Mouse (Mus musculus): ENCODE results near the gene Defb5. TPM values are rescaled to one million over a fixed set of nuclear protein-coding genes. Genes with fewer than 3 reads are reported as not detected.
"Not testable (repeated sequence)": the region's sequence is repeated elsewhere in the genome, so short reads cannot be mapped to it uniquely, and the experiment has no call there.

Defb5 gene
- not detected in 2 replicates for polyA plus RNA-seq (2012; rRNA removed)

DNA sequence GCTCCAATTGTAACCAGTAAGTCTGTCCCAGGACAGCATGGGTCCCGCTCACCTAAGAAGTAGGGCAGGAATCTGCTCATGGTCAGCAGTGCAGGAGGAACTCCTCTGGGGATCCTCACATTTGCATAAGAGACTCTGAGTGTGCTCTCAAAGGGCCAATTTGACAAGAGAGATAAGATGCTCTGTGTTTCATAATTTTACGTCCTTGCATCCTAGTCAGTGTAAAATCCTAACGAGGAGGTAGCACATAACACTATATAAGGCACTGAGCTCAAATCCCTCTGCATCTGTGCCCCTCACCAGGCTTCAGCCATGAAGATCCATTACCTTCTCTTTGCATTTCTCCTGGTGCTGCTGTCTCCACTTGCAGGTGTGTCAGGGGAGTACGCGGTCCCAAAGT lies at the start of gene Defb5:
Defb5 (plus strand) TSS at position 301 of the 400 bp plus-strand sequence.
- Histone ChIP-seq H3K27ac (ENCODE audit: insufficient read depth, low read depth, low read length) (no peak within 1 kb of the TSS), H3K36me3 (ENCODE audit: control insufficient read depth, insufficient read depth, low read length) (no peaks in the 10 kb centered on the region), H3K4me1 (ENCODE audit: control insufficient read depth, insufficient read depth, insufficient read length, low read length) (no peaks in the 10 kb centered on the region), H3K4me3 (ENCODE audit: low read depth, low read length) (no peak within 1 kb of the TSS), H3K27me3 (ENCODE audit: control insufficient read depth, insufficient read depth, low read length) (no peaks in the 10 kb centered on the region)
- TF ChIP-seq POLR2A (IDR thresholded peaks at IDR 0.05; ENCODE audit: low read depth, low read length) (no peak), CTCF (IDR thresholded peaks at IDR 0.05; ENCODE audit: extremely low read depth, insufficient read length, insufficient replicate concordance, low read depth, low read length) (no peak)
- 94% methylated on average over 5 of the region's 5 CpGs for WGBS

DNA sequence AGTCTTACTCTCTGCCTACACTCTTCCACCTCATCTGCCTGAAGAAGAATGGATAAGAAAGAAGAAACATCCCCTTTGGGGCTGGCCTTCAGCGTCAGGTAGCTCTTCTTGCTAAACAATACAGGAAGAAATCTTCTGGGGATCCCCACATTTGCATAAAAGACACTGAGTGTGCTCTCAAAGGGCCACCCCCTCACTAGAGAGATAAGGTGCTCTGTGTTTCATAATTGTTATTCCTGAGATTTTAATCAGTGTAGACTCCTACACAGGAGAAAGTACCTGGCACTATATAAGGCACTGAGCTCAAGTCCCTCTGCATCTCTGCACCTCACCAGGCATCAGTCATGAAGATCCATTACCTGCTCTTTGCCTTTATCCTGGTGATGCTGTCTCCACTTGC lies 22.2 kb upstream of the Defb5 start, which contains the start of gene Defb6:
Defb6 (plus strand) TSS at position 318 of the 400 bp plus-strand sequence.
- no peaks in the 10 kb centered on the region for H3K4me1 ChIP-seq (ENCODE audit: control insufficient read depth, insufficient read depth, insufficient read length, low read length)
- TF ChIP-seq CTCF (IDR thresholded peaks at IDR 0.05; ENCODE audit: extremely low read depth, insufficient read length, insufficient replicate concordance, low read depth, low read length) (no peak), POLR2A (IDR thresholded peaks at IDR 0.05; ENCODE audit: low read depth, low read length) (no peak)
- no peaks in the 10 kb centered on the region for H3K27me3 ChIP-seq (ENCODE audit: control insufficient read depth, insufficient read depth, low read length)
- no peaks in the 10 kb centered on the region for H3K36me3 ChIP-seq (ENCODE audit: control insufficient read depth, insufficient read depth, low read length)
- WGBS, result 52% methylated on average over 1 of the region's 1 CpGs
- no peak within 1 kb of the TSS for H3K27ac ChIP-seq (ENCODE audit: insufficient read depth, low read depth, low read length)
- H3K4me3 ChIP-seq (ENCODE audit: low read depth, low read length), result no peak within 1 kb of the TSS

DNA sequence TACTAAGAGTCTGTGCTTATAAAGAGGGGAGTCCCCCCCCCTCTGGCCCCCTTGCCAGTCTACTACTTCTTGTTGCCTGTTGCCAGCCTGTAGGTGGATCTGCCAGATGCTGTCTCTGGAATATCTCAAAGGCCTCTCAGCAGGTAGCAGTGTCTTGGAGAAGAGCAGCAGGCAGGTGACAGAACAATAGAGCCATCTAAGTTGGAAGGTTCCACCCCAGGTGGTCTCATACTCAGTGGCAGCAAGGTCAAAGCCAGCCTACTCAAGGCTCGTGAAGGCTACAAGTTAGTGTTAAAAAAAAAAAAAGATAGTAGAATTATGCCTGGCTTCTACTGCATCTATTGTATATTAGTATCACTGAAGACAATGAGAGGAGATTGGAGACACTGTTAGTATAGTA lies 9.3 kb upstream of the Defb5 start:
- Histone ChIP-seq H3K27me3 (ENCODE audit: control insufficient read depth, insufficient read depth, low read length) (no peaks in the 10 kb centered on the region), H3K4me1 (ENCODE audit: control insufficient read depth, insufficient read depth, insufficient read length, low read length) (no peaks in the 10 kb centered on the region), H3K4me3 (ENCODE audit: low read depth, low read length) (no peak overlapping the region), H3K36me3 (ENCODE audit: control insufficient read depth, insufficient read depth, low read length) (no peaks in the 10 kb centered on the region), H3K27ac (ENCODE audit: insufficient read depth, low read depth, low read length) (no peak overlapping the region)
- 68% methylated on average over 1 of the region's 1 CpGs for WGBS
- no peak for TF ChIP-seq POLR2A (IDR thresholded peaks at IDR 0.05; ENCODE audit: low read depth, low read length)
- no peak for TF ChIP-seq CTCF (IDR thresholded peaks at IDR 0.05; ENCODE audit: extremely low read depth, insufficient read length, insufficient replicate concordance, low read depth, low read length)

DNA sequence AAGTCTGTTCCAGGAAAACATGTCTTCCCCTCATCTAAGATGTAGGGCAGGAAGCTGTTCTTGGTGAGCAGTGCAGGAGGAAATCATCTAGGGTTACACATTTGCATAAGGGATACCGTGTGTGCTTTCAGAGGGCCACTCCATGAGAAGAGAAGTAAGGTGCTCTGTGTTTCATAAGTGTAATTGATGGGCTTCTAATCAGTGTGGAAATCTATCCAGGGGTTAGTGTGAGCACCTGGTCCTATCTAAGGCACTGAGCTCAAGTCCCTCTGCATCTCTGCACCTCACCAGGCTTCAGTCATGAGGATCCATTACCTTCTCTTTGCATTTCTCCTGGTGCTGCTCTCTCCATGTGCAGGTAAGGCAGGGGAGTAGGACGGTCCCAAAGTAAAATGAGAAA lies 7.8 kb upstream of the Defb5 start, which contains the start of gene Defb46:
Defb46 (plus strand) TSS at position 301 of the 400 bp plus-strand sequence.
- H3K27me3 ChIP-seq (ENCODE audit: control insufficient read depth, insufficient read depth, low read length), result no peaks in the 10 kb centered on the region
- H3K36me3 ChIP-seq (ENCODE audit: control insufficient read depth, insufficient read depth, low read length), result no peaks in the 10 kb centered on the region
- no peak within 1 kb of the TSS for H3K27ac ChIP-seq (ENCODE audit: insufficient read depth, low read depth, low read length)
- TF ChIP-seq POLR2A (IDR thresholded peaks at IDR 0.05; ENCODE audit: low read depth, low read length), result no peak
- TF ChIP-seq CTCF (IDR thresholded peaks at IDR 0.05; ENCODE audit: extremely low read depth, insufficient read length, insufficient replicate concordance, low read depth, low read length), result no peak
- H3K4me1 ChIP-seq (ENCODE audit: control insufficient read depth, insufficient read depth, insufficient read length, low read length), result no peaks in the 10 kb centered on the region
- no peak within 1 kb of the TSS for H3K4me3 ChIP-seq (ENCODE audit: low read depth, low read length)
- WGBS, result 73% methylated on average over 2 of the region's 2 CpGs

DNA sequence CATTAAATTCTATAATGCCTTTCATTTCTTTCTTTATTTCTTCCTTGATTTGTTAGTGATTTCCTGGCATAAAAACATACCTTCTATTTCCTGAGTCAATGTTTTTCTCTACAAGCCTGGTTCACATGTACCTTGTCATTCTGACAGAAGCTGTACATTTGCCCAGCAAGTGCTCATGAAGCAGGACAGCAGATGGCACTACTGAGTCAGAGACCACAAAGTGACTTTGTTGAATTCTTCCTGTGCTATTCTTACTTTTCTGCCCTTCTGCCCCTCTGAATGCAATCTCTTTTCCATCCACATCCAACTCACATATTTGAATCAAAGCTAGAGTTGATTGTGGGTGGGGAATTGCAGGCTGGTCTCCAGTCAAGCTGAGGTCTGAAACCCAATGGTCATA lies 10.8 kb downstream of the Defb5 start:
- Histone ChIP-seq H3K27me3 (ENCODE audit: control insufficient read depth, insufficient read depth, low read length) (no peaks in the 10 kb centered on the region), H3K36me3 (ENCODE audit: control insufficient read depth, insufficient read depth, low read length) (no peaks in the 10 kb centered on the region), H3K4me1 (ENCODE audit: control insufficient read depth, insufficient read depth, insufficient read length, low read length) (no peaks in the 10 kb centered on the region), H3K27ac (ENCODE audit: insufficient read depth, low read depth, low read length) (no peak overlapping the region), H3K4me3 (ENCODE audit: low read depth, low read length) (no peak overlapping the region)
- no peak for TF ChIP-seq POLR2A (IDR thresholded peaks at IDR 0.05; ENCODE audit: low read depth, low read length)
- no peak for TF ChIP-seq CTCF (IDR thresholded peaks at IDR 0.05; ENCODE audit: extremely low read depth, insufficient read length, insufficient replicate concordance, low read depth, low read length)

- Histone ChIP-seq H3K4me1 (ENCODE audit: control insufficient read depth, insufficient read depth, insufficient read length, low read length) (no peaks in the 10 kb centered on the region), H3K27me3 (ENCODE audit: control insufficient read depth, insufficient read depth, low read length) (no peaks in the 10 kb centered on the region), H3K27ac (ENCODE audit: insufficient read depth, low read depth, low read length) (no peak overlapping the region), H3K4me3 (ENCODE audit: low read depth, low read length) (no peak overlapping the region), H3K36me3 (ENCODE audit: control insufficient read depth, insufficient read depth, low read length) (no peaks in the 10 kb centered on the region)
- 26% methylated on average over 3 of the region's 3 CpGs for WGBS
- TF ChIP-seq CTCF (IDR thresholded peaks at IDR 0.05; ENCODE audit: extremely low read depth, insufficient read length, insufficient replicate concordance, low read depth, low read length), result no peak
- TF ChIP-seq POLR2A (IDR thresholded peaks at IDR 0.05; ENCODE audit: low read depth, low read length), result no peak
Measured at GRCm38 (mm10) chr8:19259667-19260066, 12.3 kb downstream of the Defb5 start.

DNA sequence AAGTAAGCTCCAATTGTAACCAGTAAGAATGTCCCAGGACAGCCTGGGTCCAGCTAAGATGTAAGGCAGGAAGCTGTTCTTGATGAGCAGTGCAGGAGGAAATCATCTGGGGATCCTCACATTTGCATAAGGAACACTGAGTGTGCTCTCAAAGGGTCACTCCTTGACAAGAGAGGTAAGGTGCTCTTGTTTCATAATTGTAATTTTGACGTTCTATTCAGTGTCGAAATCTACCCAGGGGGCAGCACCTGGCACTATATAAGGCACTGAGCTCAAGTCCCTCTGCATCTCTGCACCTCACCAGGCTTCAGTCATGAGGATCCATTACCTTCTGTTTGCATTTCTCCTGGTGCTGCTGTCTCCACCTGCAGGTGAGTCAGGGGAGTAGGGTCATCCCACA lies 45.7 kb downstream of the Defb5 start, which contains the start of gene Defb3:
Defb3 (plus strand) TSS at position 301 of the 400 bp plus-strand sequence.
- H3K36me3 ChIP-seq (ENCODE audit: control insufficient read depth, insufficient read depth, low read length); H3K4me1 ChIP-seq (ENCODE audit: control insufficient read depth, insufficient read depth, insufficient read length, low read length); H3K4me3 ChIP-seq (ENCODE audit: low read depth, low read length); H3K27ac ChIP-seq (ENCODE audit: insufficient read depth, low read depth, low read length); H3K27me3 ChIP-seq (ENCODE audit: control insufficient read depth, insufficient read depth, low read length): not testable (repeated sequence)
- WGBS, result 19% methylated on average over 2 of the region's 2 CpGs

DNA sequence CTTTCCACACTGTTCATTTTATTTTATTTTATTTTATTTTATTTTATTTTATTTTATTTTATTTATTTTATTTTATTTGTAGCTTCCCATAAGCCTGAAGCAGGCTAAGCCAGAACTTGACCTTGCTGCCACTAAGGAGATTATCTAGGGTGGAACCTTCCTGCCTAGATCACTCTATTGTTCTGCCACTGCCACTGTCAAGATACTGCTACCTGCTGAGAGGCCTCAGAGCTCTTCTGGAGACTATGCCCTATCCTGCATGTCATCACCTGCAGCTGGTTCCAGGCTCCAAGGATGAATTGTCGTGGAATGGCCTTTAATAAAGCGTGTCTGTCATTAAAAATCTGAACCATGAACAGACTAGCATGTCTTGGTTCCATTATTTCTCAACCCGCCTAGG lies 51.0 kb downstream of the Defb5 start:
- H3K27ac ChIP-seq (ENCODE audit: insufficient read depth, low read depth, low read length); H3K27me3 ChIP-seq (ENCODE audit: control insufficient read depth, insufficient read depth, low read length); H3K4me3 ChIP-seq (ENCODE audit: low read depth, low read length); H3K4me1 ChIP-seq (ENCODE audit: control insufficient read depth, insufficient read depth, insufficient read length, low read length); H3K36me3 ChIP-seq (ENCODE audit: control insufficient read depth, insufficient read depth, low read length): not testable (repeated sequence)
- 58% methylated on average over 3 of the region's 3 CpGs for WGBS

Other genes starting within 250 kb of the Defb5 start
- gene Defb38, start 221.0 kb upstream of the Defb5 start, polyA plus RNA-seq (2012; rRNA removed), result not detected in 2 replicates
- not detected in 2 replicates for gene Defb39, start 182.8 kb upstream of the Defb5 start, polyA plus RNA-seq (2012; rRNA removed)
- gene Defb12, start 132.7 kb upstream of the Defb5 start, polyA plus RNA-seq (2012; rRNA removed), result not detected in 2 replicates
- gene Defb34, start 123.8 kb upstream of the Defb5 start, polyA plus RNA-seq (2012; rRNA removed), result not detected in 2 replicates
- gene Gm45826, start 106.8 kb upstream of the Defb5 start, polyA plus RNA-seq (2012; rRNA removed), result not detected in 2 replicates
- gene Defb14, start 53.2 kb upstream of the Defb5 start, polyA plus RNA-seq (2012; rRNA removed), result not detected in 2 replicates
- gene Defb4, start 48.9 kb upstream of the Defb5 start, polyA plus RNA-seq (2012; rRNA removed), result not detected in 2 replicates
- gene Defb6, start 22.1 kb upstream of the Defb5 start, polyA plus RNA-seq (2012; rRNA removed), result not detected in 2 replicates
- not detected in 2 replicates for gene Defb46, start 7.7 kb upstream of the Defb5 start, polyA plus RNA-seq (2012; rRNA removed)
- gene Defb3, start 45.8 kb downstream of the Defb5 start, polyA plus RNA-seq (2012; rRNA removed), result not detected in 2 replicates
- not detected in 2 replicates for gene Defb8, start 200.0 kb downstream of the Defb5 start, polyA plus RNA-seq (2012; rRNA removed)
- gene Defb7, start 247.5 kb downstream of the Defb5 start, polyA plus RNA-seq (2012; rRNA removed), result not detected in 2 replicates